Mouse (Mus musculus): ENCODE data around the gene Lpcat3. TPM values are rescaled to one million over a fixed set of nuclear protein-coding genes. Genes with fewer than 3 reads are reported as not detected.

The Lpcat3 gene
- polyA plus RNA-seq, 1 experiment from 2014 or later = 44.1 TPM

GRCm38 (mm10) chr6:124719354-124719978, 56.6 kb downstream of the Lpcat3 start:
- Histone ChIP-seq H3K9me3 (no peaks in the 10 kb centered on the region), H3K27me3 (ENCODE audit: poor library complexity, severe bottlenecking) (no peaks in the 10 kb centered on the region), H3K4me1 (peaks cover 30% of the 10 kb centered on the region), H3K36me3 (replicated peaks) (peaks cover 39% of the 10 kb centered on the region), H3K4me3 (peak overlapping the region; percentile 23), H3K27ac (peak overlapping the region; percentile 67; the same call in 1 of the 2 replicates)
- WGBS = 73% methylated on average over 7 of the region's 7 CpGs
- no peak for DNase-seq (ENCODE audit: extremely low spot score, low spot score)

GRCm38 (mm10) chr6:124720904-124721303, 58.1 kb downstream of the Lpcat3 start:
- Histone ChIP-seq H3K4me1 (peaks cover 30% of the 10 kb centered on the region), H3K27ac (peak overlapping the region; percentile 56), H3K9me3 (no peaks in the 10 kb centered on the region), H3K27me3 (ENCODE audit: poor library complexity, severe bottlenecking) (no peaks in the 10 kb centered on the region), H3K4me3 (no peak overlapping the region), H3K36me3 (replicated peaks) (peaks cover 25% of the 10 kb centered on the region)
- WGBS = 72% methylated on average over 11 of the region's 11 CpGs
- no peak for DNase-seq (ENCODE audit: extremely low spot score, low spot score)

GRCm38 (mm10) chr6:124722876-124723473, 60.1 kb downstream of the Lpcat3 start:
- Histone ChIP-seq H3K9me3 (no peaks in the 10 kb centered on the region), H3K4me3 (no peak overlapping the region), H3K4me1 (peaks cover 33% of the 10 kb centered on the region), H3K27ac (no peak overlapping the region), H3K36me3 (replicated peaks) (peaks cover 4% of the 10 kb centered on the region), H3K27me3 (ENCODE audit: poor library complexity, severe bottlenecking) (no peaks in the 10 kb centered on the region)
- WGBS = 84% methylated on average over 6 of the region's 6 CpGs
- no peak for DNase-seq (ENCODE audit: extremely low spot score, low spot score)

GRCm38 (mm10) chr6:124723541-124723940, 60.7 kb downstream of the Lpcat3 start:
- Histone ChIP-seq H3K4me1 (peaks cover 35% of the 10 kb centered on the region), H3K27ac (no peak overlapping the region), H3K27me3 (ENCODE audit: poor library complexity, severe bottlenecking) (no peaks in the 10 kb centered on the region), H3K9me3 (no peaks in the 10 kb centered on the region), H3K4me3 (no peak overlapping the region), H3K36me3 (replicated peaks) (no peaks in the 10 kb centered on the region)
- no peak for DNase-seq (ENCODE audit: extremely low spot score, low spot score)
- 82% methylated on average over 8 of the region's 8 CpGs for WGBS

DNA sequence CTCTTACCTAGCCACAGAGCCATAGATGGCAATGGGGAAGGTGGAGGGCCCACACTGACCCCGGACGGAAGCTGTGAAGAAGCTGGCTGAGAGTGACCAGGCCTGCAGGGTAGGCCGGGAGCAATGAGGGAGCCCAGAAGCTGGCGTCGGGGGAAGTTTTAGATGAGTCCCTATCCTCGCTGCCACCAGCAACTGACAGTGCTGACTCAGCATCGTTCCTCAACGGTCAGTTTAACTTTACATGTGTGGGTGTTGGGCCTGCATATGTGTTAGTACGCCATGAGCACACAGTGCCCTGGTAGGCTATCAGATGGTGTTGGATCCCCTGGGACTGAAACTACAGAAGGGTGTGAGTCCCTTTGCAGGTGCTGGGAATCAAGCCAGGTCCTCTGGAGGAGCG, 61.6 kb downstream of the Lpcat3 start:
- H3K36me3 ChIP-seq (replicated peaks) = no peaks in the 10 kb centered on the region
- no peaks in the 10 kb centered on the region for H3K27me3 ChIP-seq (ENCODE audit: poor library complexity, severe bottlenecking)
- no peaks in the 10 kb centered on the region for H3K9me3 ChIP-seq
- no peak for DNase-seq (ENCODE audit: extremely low spot score, low spot score)
- WGBS = 92% methylated on average over 10 of the region's 10 CpGs
- no peak overlapping the region for H3K4me3 ChIP-seq
- peaks cover 26% of the 10 kb centered on the region for H3K4me1 ChIP-seq
- no peak overlapping the region for H3K27ac ChIP-seq

- WGBS = 91% methylated on average over 10 of the region's 10 CpGs
- H3K27ac ChIP-seq = no peak overlapping the region
- H3K27me3 ChIP-seq (ENCODE audit: poor library complexity, severe bottlenecking) = no peaks in the 10 kb centered on the region
- no peak overlapping the region for H3K4me3 ChIP-seq
- no peaks in the 10 kb centered on the region for H3K36me3 ChIP-seq (replicated peaks)
- no peaks in the 10 kb centered on the region for H3K9me3 ChIP-seq
- no peak for DNase-seq (ENCODE audit: extremely low spot score, low spot score)
- H3K4me1 ChIP-seq = peaks cover 15% of the 10 kb centered on the region
Observed at GRCm38 (mm10) chr6:124728621-124729020, 65.8 kb downstream of the Lpcat3 start.

GRCm38 (mm10) chr6:124729850-124730705, 67.3 kb downstream of the Lpcat3 start:
- 88% methylated on average over 8 of the region's 8 CpGs for WGBS
- Histone ChIP-seq H3K9me3 (no peaks in the 10 kb centered on the region), H3K27ac (no peak overlapping the region), H3K36me3 (replicated peaks) (no peaks in the 10 kb centered on the region), H3K4me3 (no peak overlapping the region), H3K27me3 (ENCODE audit: poor library complexity, severe bottlenecking) (no peaks in the 10 kb centered on the region), H3K4me1 (peaks cover 15% of the 10 kb centered on the region)
- no peak for DNase-seq (ENCODE audit: extremely low spot score, low spot score)

DNA sequence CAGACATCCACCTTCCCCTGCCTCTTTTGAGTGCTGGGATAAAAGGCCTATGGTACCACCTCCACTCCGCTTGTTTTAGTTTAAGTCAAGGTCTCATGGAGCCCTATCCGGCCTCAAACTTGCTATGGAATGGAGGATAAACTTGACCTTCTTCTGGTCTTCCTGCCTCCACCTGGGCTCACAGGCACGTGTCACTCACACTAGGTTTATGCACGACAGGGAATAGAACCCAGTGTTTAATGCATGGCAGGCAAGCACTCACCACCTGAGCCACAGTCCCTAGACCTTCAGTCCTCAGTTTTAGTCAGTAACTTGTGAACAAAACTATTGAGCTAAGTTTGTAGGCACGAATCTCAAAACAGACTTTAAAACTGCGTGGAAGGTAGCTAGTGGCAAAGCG, 68.2 kb downstream of the Lpcat3 start:
- H3K36me3 ChIP-seq (replicated peaks) = no peaks in the 10 kb centered on the region
- DNase-seq (ENCODE audit: extremely low spot score, low spot score) = no peak
- no peak overlapping the region for H3K27ac ChIP-seq
- H3K4me1 ChIP-seq = peaks cover 15% of the 10 kb centered on the region
- no peaks in the 10 kb centered on the region for H3K9me3 ChIP-seq
- WGBS = 88% methylated on average over 7 of the region's 7 CpGs
- no peaks in the 10 kb centered on the region for H3K27me3 ChIP-seq (ENCODE audit: poor library complexity, severe bottlenecking)
- no peak overlapping the region for H3K4me3 ChIP-seq

DNA sequence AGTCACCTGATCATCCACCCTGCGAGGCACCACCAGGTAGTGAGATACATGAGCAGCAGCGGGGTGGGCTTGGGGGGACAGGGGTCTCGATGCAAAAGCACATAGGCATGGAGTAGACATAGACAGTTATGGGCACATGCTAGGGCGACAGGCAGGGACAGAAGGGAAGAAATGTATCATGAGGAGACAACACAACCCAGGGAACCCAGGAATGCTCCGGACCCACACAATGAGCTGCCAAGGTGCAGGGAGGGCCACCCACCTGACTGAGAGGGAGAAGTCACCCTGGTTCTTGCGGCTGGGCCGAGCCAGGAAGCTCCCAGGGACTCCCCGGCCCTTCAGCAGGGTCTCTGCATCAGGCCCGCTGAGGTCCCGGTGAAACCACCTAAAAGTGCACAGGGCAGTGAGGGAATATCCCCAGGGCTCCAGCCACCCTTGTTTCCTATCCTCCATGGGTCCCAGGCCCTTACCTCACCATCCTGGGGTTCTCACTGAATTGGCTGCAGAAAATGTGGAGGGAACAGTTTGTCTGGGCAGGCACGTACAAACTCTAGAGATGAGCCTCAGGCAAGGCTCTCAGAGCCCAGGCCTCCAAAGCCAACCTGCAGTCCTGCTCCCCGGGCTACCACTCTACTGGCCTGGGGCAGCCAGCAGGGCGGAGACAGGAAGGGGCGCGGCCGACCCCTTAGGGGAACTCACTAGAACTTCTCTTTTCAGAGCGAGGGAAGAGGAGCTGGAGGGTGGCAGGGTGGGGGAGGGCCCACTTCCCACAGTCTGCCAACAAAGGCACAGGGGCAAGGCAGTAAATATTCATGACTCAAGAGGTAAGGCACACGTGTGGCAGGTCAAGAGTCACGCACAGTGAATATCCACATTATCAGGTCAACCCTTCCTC, 69.9 kb downstream of the Lpcat3 start:
- no peak for DNase-seq (ENCODE audit: extremely low spot score, low spot score)
- WGBS = 51% methylated on average over 19 of the region's 19 CpGs
- Histone ChIP-seq H3K27ac (peak overlapping the region; percentile 45), H3K27me3 (ENCODE audit: poor library complexity, severe bottlenecking) (no peaks in the 10 kb centered on the region), H3K36me3 (replicated peaks) (no peaks in the 10 kb centered on the region), H3K4me1 (peaks cover 20% of the 10 kb centered on the region), H3K9me3 (no peaks in the 10 kb centered on the region), H3K4me3 (no peak overlapping the region)

GRCm38 (mm10) chr6:124734417-124734816, 71.6 kb downstream of the Lpcat3 start:
- no peak for DNase-seq (ENCODE audit: extremely low spot score, low spot score)
- no peak overlapping the region for H3K27ac ChIP-seq
- no peak overlapping the region for H3K4me3 ChIP-seq
- H3K9me3 ChIP-seq = no peaks in the 10 kb centered on the region
- peaks cover 14% of the 10 kb centered on the region; the same call in 1 of the 2 replicates for H3K36me3 ChIP-seq (replicated peaks)
- H3K4me1 ChIP-seq = peaks cover 33% of the 10 kb centered on the region
- WGBS = 92% methylated on average over 3 of the region's 3 CpGs
- H3K27me3 ChIP-seq (ENCODE audit: poor library complexity, severe bottlenecking) = no peaks in the 10 kb centered on the region

DNA sequence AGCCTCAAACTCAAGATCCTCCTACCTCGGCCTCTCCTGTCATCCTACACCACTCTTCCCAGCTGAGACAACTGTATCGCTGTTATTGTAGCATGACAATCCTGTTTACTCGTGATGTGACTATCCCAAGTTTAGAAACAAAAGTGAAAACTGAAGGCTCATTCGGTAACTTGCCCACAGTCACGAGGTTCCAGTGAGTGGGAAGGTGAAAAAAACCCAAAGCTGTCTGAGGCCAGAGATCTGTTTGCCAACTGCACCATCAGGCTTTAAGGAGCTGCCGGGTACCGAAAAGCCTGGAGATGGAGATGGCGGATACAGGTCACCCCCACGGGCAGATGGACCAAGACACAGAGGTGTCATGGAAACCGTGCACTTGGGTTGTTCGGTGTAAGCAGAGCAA, 74.2 kb downstream of the Lpcat3 start:
- no peak for DNase-seq (ENCODE audit: extremely low spot score, low spot score)
- Histone ChIP-seq H3K4me1 (peaks cover 54% of the 10 kb centered on the region), H3K36me3 (replicated peaks) (peaks cover 14% of the 10 kb centered on the region; the same call in 1 of the 2 replicates), H3K27me3 (ENCODE audit: poor library complexity, severe bottlenecking) (no peaks in the 10 kb centered on the region), H3K4me3 (no peak overlapping the region), H3K9me3 (no peaks in the 10 kb centered on the region), H3K27ac (no peak overlapping the region)
- 92% methylated on average over 11 of the region's 11 CpGs for WGBS

- peak within 1 kb of the TSS; percentile 16 for H3K4me3 ChIP-seq
- peaks cover 56% of the 10 kb centered on the region for H3K4me1 ChIP-seq
- H3K27ac ChIP-seq = peak within 1 kb of the TSS; percentile 44; the same call in 1 of the 2 replicates
- H3K9me3 ChIP-seq = no peaks in the 10 kb centered on the region
- H3K36me3 ChIP-seq (replicated peaks) = peaks cover 25% of the 10 kb centered on the region
- DNase-seq (ENCODE audit: extremely low spot score, low spot score) = no peak
- 28% methylated on average over 15 of the region's 15 CpGs for WGBS
- no peaks in the 10 kb centered on the region for H3K27me3 ChIP-seq (ENCODE audit: poor library complexity, severe bottlenecking)
Observed at GRCm38 (mm10) chr6:124738511-124739023, 75.7 kb downstream of the Lpcat3 start, which contains the start of gene Ptpn6. Ptpn6 (minus strand) TSS chr6:124738714.
